Mouse (Mus musculus) CH12.LX (cell line): ENCODE results near the gene Kcnk7. TPM values are rescaled to one million over a fixed set of nuclear protein-coding genes. Genes with fewer than 3 reads are reported as not detected.

Experiments used
- DNase-seq: peaks from one replicate; pipeline ENCODE4 v3.0.0-alpha.2; 2013; ENCODE audit errors: extremely low read depth
- H3K27ac ChIP-seq: 2 replicates; pipeline ENCODE4 v1.5.1; 2012; ENCODE audit warnings: low read depth, mild to moderate bottlenecking, control low read depth, moderate library complexity; ENCODE audit not compliant: insufficient read depth
- H3K27me3 ChIP-seq: replicated peaks from 2 replicates; pipeline ENCODE3; 2012; ENCODE audit warnings: inconsistent platforms
- H3K36me3 ChIP-seq, 2 experiments: replicated peaks in 1 of 2; 2 replicates each; pipeline versions ENCODE3 to v1.6.1; 2012; ENCODE audit warnings: inconsistent platforms in 1 of 2, low read length in 1 of 2, mild to moderate bottlenecking in 1 of 2, mixed read lengths in 1 of 2, moderate library complexity in 1 of 2; ENCODE audit not compliant: control insufficient read depth in 1 of 2, insufficient read depth in 1 of 2
- H3K4me1 ChIP-seq, 2 experiments: 2 replicates each; pipeline ENCODE4 v1.6.1; 2012; ENCODE audit warnings: inconsistent platforms in 1 of 2, moderate library complexity in 1 of 2; ENCODE audit not compliant: insufficient read depth in 2 of 2, control insufficient read depth in 1 of 2
- H3K4me2 ChIP-seq: 2 replicates; pipeline ENCODE4 v1.6.1; 2012; ENCODE audit warnings: low read depth, mild to moderate bottlenecking, control low read depth; ENCODE audit not compliant: poor library complexity, insufficient read depth, severe bottlenecking
- H3K4me3 ChIP-seq, 3 experiments: fragments of 150-350 bp in 1 of 3; sonication (generic) in 1 of 3; replicated peaks in 1 of 3; 2 replicates each; pipeline versions ENCODE3 to v1.5.1; 2011 to 2012; ENCODE audit warnings: low read depth in 2 of 3, low read length in 2 of 3, mild to moderate bottlenecking in 2 of 3, moderate library complexity in 2 of 3, control low read depth in 1 of 3, improper control_type of control experiment in 1 of 3, inconsistent platforms in 1 of 3, mixed read lengths in 1 of 3; ENCODE audit not compliant: poor library complexity in 1 of 3
- H3K79me2 ChIP-seq: replicated peaks from 2 replicates; pipeline ENCODE4 v1.6.1; 2012; ENCODE audit warnings: mild to moderate bottlenecking, moderate library complexity; ENCODE audit not compliant: control insufficient read depth, poor library complexity, insufficient read depth, severe bottlenecking; ENCODE audit errors: extremely low read depth
- H3K9ac ChIP-seq: 2 replicates; pipeline ENCODE4 v1.6.1; 2012; ENCODE audit warnings: low read depth, mild to moderate bottlenecking, control low read depth, moderate library complexity; ENCODE audit not compliant: insufficient read depth
- H3K9me3 ChIP-seq: replicated peaks from 2 replicates; pipeline ENCODE3; 2012; ENCODE audit warnings: low read length, inconsistent platforms, mixed read lengths
- BHLHE40 ChIP-seq: IDR thresholded peaks from 2 replicates; pipeline ENCODE4 v1.6.1; 2011; ENCODE audit warnings: mild to moderate bottlenecking, low read depth, low read length, improper control_type of control experiment
- CHD1 ChIP-seq: IDR thresholded peaks from 2 replicates; pipeline ENCODE4 v1.6.1; 2012; ENCODE audit warnings: low read depth, low read length, improper control_type of control experiment, inconsistent platforms
- E2F4 ChIP-seq: IDR thresholded peaks from 2 replicates; pipeline ENCODE4 v1.6.1; 2011; ENCODE audit warnings: low read depth, low read length, improper control_type of control experiment; ENCODE audit not compliant: insufficient replicate concordance
- ETS1 ChIP-seq: conservative IDR thresholded peaks from 2 replicates; pipeline ENCODE4 v1.6.1; 2012; ENCODE audit warnings: low read depth, mild to moderate bottlenecking, inconsistent platforms, low read length, improper control_type of control experiment, moderate library complexity
- IRF4 ChIP-seq: IDR thresholded peaks from 2 replicates; pipeline ENCODE4 v1.6.1; 2014; ENCODE audit warnings: low read depth, mild to moderate bottlenecking, inconsistent platforms, low read length, improper control_type of control experiment
- JUN ChIP-seq: IDR thresholded peaks from 2 replicates; pipeline ENCODE4 v1.6.1; 2011; ENCODE audit warnings: low read depth, mild to moderate bottlenecking, low read length, improper control_type of control experiment, moderate library complexity; ENCODE audit not compliant: insufficient read depth
- JUND ChIP-seq: conservative IDR thresholded peaks from 2 replicates; pipeline ENCODE4 v1.6.1; 2011; ENCODE audit warnings: low read depth, low read length, improper control_type of control experiment
- KAT2A ChIP-seq: IDR thresholded peaks from 2 replicates; pipeline ENCODE4 v1.6.1; 2012; ENCODE audit warnings: low read length, improper control_type of control experiment, inconsistent platforms; ENCODE audit not compliant: insufficient replicate concordance
- MAFK ChIP-seq: IDR thresholded peaks from 2 replicates; pipeline ENCODE4 v1.6.1; 2011; ENCODE audit warnings: low read length, improper control_type of control experiment; ENCODE audit not compliant: insufficient replicate concordance
- MAX ChIP-seq: IDR thresholded peaks from 2 replicates; pipeline ENCODE4 v1.6.1; 2011; ENCODE audit warnings: low read length, improper control_type of control experiment
- MAZ ChIP-seq: IDR thresholded peaks from 2 replicates; pipeline ENCODE4 v1.6.1; 2012; ENCODE audit warnings: low read depth, mild to moderate bottlenecking, inconsistent platforms, low read length, improper control_type of control experiment, moderate library complexity
- MEF2A ChIP-seq: IDR thresholded peaks from 2 replicates; pipeline ENCODE4 v1.6.1; 2014; ENCODE audit warnings: low read depth, mild to moderate bottlenecking, inconsistent platforms, low read length, improper control_type of control experiment, borderline replicate concordance
- MXI1 ChIP-seq: IDR thresholded peaks from 2 replicates; pipeline ENCODE4 v1.6.1; 2011; ENCODE audit warnings: mild to moderate bottlenecking, low read depth, low read length, improper control_type of control experiment
- MYC ChIP-seq: IDR thresholded peaks from 2 replicates; pipeline ENCODE4 v1.6.1; 2011; ENCODE audit warnings: low read depth, mild to moderate bottlenecking, improper control_type of control experiment, low read length
- NELFE ChIP-seq: IDR thresholded peaks from 2 replicates; pipeline ENCODE4 v1.6.1; 2011; ENCODE audit warnings: low read depth, low read length, improper control_type of control experiment
- POLR2A ChIP-seq: IDR thresholded peaks from 2 replicates; pipeline ENCODE4 v1.6.1; 2011; ENCODE audit warnings: low read depth, mild to moderate bottlenecking, improper control_type of control experiment, low read length
- RAD21 ChIP-seq: IDR thresholded peaks from 2 replicates; pipeline ENCODE4 v1.6.1; 2011; ENCODE audit warnings: low read depth, mild to moderate bottlenecking, low read length, improper control_type of control experiment, moderate library complexity
- RCOR1 ChIP-seq: conservative IDR thresholded peaks from 2 replicates; pipeline ENCODE4 v1.6.1; 2012; ENCODE audit warnings: low read depth, mild to moderate bottlenecking, inconsistent platforms, low read length, improper control_type of control experiment
- SIN3A ChIP-seq: IDR thresholded peaks from 2 replicates; pipeline ENCODE4 v1.6.1; 2012; ENCODE audit warnings: low read length, improper control_type of control experiment, inconsistent platforms
- TBP ChIP-seq: conservative IDR thresholded peaks from 2 replicates; pipeline ENCODE4 v1.6.1; 2011; ENCODE audit warnings: low read depth, low read length, improper control_type of control experiment
- TCF12 ChIP-seq: IDR thresholded peaks from 2 replicates; pipeline ENCODE4 v1.6.1; 2014; ENCODE audit warnings: low read depth, mild to moderate bottlenecking, inconsistent platforms, low read length, improper control_type of control experiment
- UBTF ChIP-seq: IDR thresholded peaks from 2 replicates; pipeline ENCODE4 v1.6.1; 2012; ENCODE audit warnings: low read depth, mild to moderate bottlenecking, inconsistent platforms, low read length, improper control_type of control experiment, moderate library complexity
- USF2 ChIP-seq: conservative IDR thresholded peaks from 2 replicates; pipeline ENCODE4 v1.6.1; 2011; ENCODE audit warnings: low read depth, low read length, improper control_type of control experiment
- ZKSCAN1 ChIP-seq: IDR thresholded peaks from 2 replicates; pipeline ENCODE4 v1.6.1; 2012; ENCODE audit warnings: low read depth, inconsistent platforms, low read length, improper control_type of control experiment, borderline replicate concordance
- ZMIZ1 ChIP-seq: IDR thresholded peaks from 2 replicates; pipeline ENCODE4 v1.6.1; 2012; ENCODE audit warnings: low read depth, mild to moderate bottlenecking, inconsistent platforms, low read length, improper control_type of control experiment
- ZNF384 ChIP-seq: IDR thresholded peaks from 2 replicates; pipeline ENCODE4 v1.6.1; 2012; ENCODE audit warnings: low read depth, low read length, improper control_type of control experiment, inconsistent platforms
- dilution Hi-C: fragments of 300-500 bp; cut with MboI; formaldehyde crosslinking; loops from 2 replicates; pipeline ENCODE4 v1.14.3; 2020; ENCODE audit warnings: low sequenced_read_pairs; ENCODE audit not compliant: extremely low pct_unique_long_range_greater_than_20kb, extremely low pct_ligation_motif_present
- in situ Hi-C: fragments of 300-500 bp; cut with MboI; formaldehyde crosslinking; loops from 3 replicates; pipeline ENCODE4 v1.14.3; 2019; ENCODE audit warnings: low sequenced_read_pairs, low pct_ligation_motif_present, low pct_unique_long_range_greater_than_20kb, mixed read lengths
- polyA plus RNA-seq: library from polyadenylated mRNA; unstranded; fragments of >175 nt; gene quantifications from 2 replicates; pipeline ENCODE4 v1.2.1, GENCODE M21; 2012; ENCODE audit warnings: low read depth; ENCODE audit not compliant: insufficient read length
- total RNA-seq, 2 experiments: library from RNA; depleted of rRNA; stranded (reverse); fragments of 300-350 nt in 1 of 2; fragments of >200 nt in 1 of 2; gene quantifications; 2 replicates each; pipeline ENCODE4 v1.2.3; 2012 to 2014

The Kcnk7 gene
- total and polyA plus RNA-seq, 3 experiments = 0.30 TPM; not detected in 2

GRCm38 (mm10) chr19:5730314-5731186 is 26.4 kb downstream of the Kcnk7 start:
- peak overlapping the region; percentile 68; the same call in 1 of the 2 replicates for H3K9ac ChIP-seq
- dilution Hi-C loops (no loop called here), in situ Hi-C loops (loop anchor here (5.0 kb wide), 1 partner anchor 37 kb away; no protein-coding TSS in a partner anchor)
- no peak overlapping the region for H3K27ac ChIP-seq
- peaks cover 17% of the 10 kb centered on the region for H3K27me3 ChIP-seq
- no peaks in the 10 kb centered on the region for H3K9me3 ChIP-seq
- no peak for TF ChIP-seq MXI1
- TF ChIP-seq SIN3A = no peak
- no peak for TF ChIP-seq RAD21
- no peak for TF ChIP-seq ZNF384
- TF ChIP-seq JUN = no peak
- no peak for TF ChIP-seq JUND
- no peak for TF ChIP-seq MYC
- no peak for TF ChIP-seq KAT2A
- peaks cover 4% of the 10 kb centered on the region; the same call in 1 of the 2 replicates for H3K79me2 ChIP-seq
- peak overlapping the region; percentile 85 to 97 (median 94) for H3K4me3 ChIP-seq
- H3K4me2 ChIP-seq = peak overlapping the region; percentile 56
- peaks cover 0 to 16% of the 10 kb centered on the region in 2 experiments for H3K36me3 ChIP-seq
- peaks cover 16 to 46% of the 10 kb centered on the region in 2 experiments for H3K4me1 ChIP-seq
- DNase-seq = no peak

DNA sequence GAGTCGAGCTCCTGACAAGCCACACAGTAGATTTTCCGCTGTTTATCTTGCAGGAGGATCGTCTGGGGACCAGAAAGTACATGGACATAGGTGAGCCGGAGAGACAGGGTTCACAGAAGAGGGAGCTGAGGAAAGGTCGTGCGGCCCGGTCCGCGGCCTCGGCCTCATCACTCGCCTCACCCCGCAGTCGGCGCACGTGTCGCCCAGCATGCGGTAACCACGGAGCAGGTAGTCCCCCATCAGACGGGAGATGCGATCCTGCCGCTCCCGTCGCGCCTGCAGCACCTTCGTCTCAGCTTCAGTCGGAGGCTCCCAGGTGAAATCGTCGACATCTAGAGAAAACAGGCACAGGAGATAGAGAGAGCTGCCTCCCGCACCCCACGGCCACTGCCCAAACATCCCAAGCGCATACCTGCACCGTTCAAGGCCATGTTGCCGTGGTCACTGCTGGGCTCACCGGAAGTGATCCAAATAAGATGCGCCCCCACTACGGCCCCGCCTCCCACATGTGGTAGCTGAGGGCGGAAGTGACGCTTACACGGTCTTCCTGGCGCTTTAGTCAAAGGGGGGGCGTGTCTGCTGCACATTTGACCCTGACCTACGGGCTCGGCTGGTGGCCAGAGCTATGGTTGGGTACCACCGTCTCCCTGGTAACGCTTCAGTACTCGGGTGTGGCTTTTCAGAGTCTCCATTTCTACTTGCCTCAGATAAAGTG is 27.3 kb downstream of the Kcnk7 start:
- Histone ChIP-seq H3K79me2 (no peaks in the 10 kb centered on the region; the same call in 1 of the 2 replicates), H3K4me2 (peak overlapping the region; percentile 57), H3K36me3 (peaks cover 0 to 16% of the 10 kb centered on the region in 2 experiments), H3K27me3 (peaks cover 25% of the 10 kb centered on the region), H3K4me3 (peak overlapping the region; percentile 85 to 97 (median 94)), H3K9ac (peak overlapping the region; percentile 68), H3K4me1 (peaks cover 16 to 45% of the 10 kb centered on the region in 2 experiments), H3K9me3 (no peaks in the 10 kb centered on the region), H3K27ac (0 out of 2 replicates have a peak overlapping the region, but pooled peaks have one; percentile 5)
- dilution Hi-C loops = no loop called here
- in situ Hi-C loops = loop anchor here (5.0 kb wide), 1 partner anchor 36 kb away; no protein-coding TSS in a partner anchor
- DNase-seq = peak; percentile 98
- TF ChIP-seq MYC = peak; percentile 82; the same call in 1 of the 2 replicates
- TF ChIP-seq MAZ = 0 out of 2 replicates have a peak, but pooled peaks have one; percentile 43
- TF ChIP-seq TCF12 = peak; percentile 90
- TF ChIP-seq NELFE = peak; percentile 88
- TF ChIP-seq CHD1 = no peak
- TF ChIP-seq MAX = peak; percentile 94
- no peak for TF ChIP-seq RAD21
- TF ChIP-seq TBP = peak; percentile 73
- no peak for TF ChIP-seq ZKSCAN1
- peak; percentile 68; the same call in 1 of the 2 replicates for TF ChIP-seq E2F4
- TF ChIP-seq BHLHE40 = 0 out of 2 replicates have a peak, but pooled peaks have one; percentile 15
- peak; percentile 81; the same call in 1 of the 2 replicates for TF ChIP-seq ZMIZ1
- TF ChIP-seq IRF4 = peak; percentile 64; the same call in 1 of the 2 replicates
- no peak for TF ChIP-seq ZNF384
- TF ChIP-seq MAFK = no peak
- no peak for TF ChIP-seq UBTF
- no peak for TF ChIP-seq JUN
- TF ChIP-seq POLR2A = peak; percentile 92
- TF ChIP-seq USF2 = 0 out of 2 replicates have a peak, but pooled peaks have one; percentile 20
- TF ChIP-seq RCOR1 = no peak
- peak; percentile 73 for TF ChIP-seq MEF2A
- peak; percentile 39 for TF ChIP-seq ETS1
- TF ChIP-seq KAT2A = peak; percentile 89; the same call in 1 of the 2 replicates
